Mouse (Mus musculus) frontal cortex, adult (tissue): ENCODE results near the gene Tusc2.

Experiments
- ATAC-seq: cut with Nextera tagmentation; 2 replicates; pipeline ENCODE4 v1.9.2; 2017; ENCODE audit warnings: mild to moderate bottlenecking, moderate library complexity, mixed read lengths; ENCODE audit not compliant: low TSS enrichment

Gene Tusc2

GRCm38 (mm10) chr9:107611456-107612190, 48.6 kb downstream of the Tusc2 start:
- peak; percentile 32; the same call in 1 of the 2 replicates for ATAC-seq

DNA sequence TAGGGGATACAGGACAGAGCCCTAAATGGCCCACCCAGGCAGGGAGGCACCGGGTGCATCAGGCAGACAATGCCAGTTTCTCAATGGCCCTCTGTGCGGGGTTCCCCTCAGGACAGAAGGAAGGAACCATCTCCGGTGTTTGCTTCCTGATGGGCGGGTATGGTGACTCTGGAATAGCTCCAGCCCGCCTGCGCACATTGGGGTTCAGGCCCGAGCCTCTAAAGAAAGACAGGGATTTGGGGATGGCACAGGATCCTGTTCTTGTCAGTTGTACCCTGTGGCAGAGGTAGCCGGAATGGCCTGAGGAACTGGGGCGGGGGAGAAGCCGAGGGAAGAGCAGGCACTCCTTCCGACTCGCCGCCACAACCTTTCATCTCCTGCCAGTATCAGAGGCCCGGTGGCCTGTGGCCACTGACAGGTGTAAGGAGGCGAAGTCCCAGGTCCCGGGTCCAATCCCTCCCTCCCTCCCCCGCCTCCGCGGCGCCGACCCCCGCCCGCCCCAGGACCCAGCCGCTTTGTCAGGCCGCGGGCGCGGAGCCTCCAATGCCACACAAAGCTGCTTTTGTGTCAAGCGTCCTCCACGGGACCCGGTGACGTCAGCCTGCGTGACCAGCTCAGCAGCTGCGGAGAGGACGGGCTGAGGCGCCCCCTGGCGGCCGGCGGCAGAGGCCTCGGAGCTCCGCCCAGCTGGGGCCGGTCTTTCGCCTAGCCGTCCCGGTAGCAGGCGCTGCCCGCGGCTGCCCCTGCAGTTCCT, 49.3 kb downstream of the Tusc2 start:
- ATAC-seq: peak; percentile 82

GRCm38 (mm10) chr9:107612945-107613569, 50.0 kb downstream of the Tusc2 start:
- ATAC-seq: no peak

DNA sequence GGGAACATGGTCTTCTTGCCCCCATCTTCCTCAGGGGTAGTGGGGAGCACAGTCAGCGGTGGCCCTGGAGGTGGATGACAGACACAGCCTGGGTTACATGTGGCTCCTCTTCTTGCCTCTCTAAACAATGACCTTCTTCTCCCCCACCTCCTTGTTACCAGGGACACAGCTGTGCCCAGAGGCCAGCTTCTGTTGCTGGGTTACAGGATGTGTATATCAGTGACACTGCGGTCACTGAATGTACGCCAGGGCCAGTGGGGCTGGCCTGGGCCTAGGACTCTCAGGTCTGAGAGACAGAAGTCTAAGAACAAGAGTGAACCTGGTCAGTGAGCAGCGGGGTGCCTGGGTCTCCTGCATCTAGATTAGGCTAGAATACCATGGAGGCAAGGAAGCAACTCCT, 52.0 kb downstream of the Tusc2 start:
- ATAC-seq: no peak
